Mouse (Mus musculus): ENCODE results near the gene Rbfox3. TPM values are rescaled to one million over a fixed set of nuclear protein-coding genes. Genes with fewer than 3 reads are reported as not detected.

The Rbfox3 gene
- polyA plus RNA-seq, 1 experiment from 2014 or later: 0.82 TPM

DNA sequence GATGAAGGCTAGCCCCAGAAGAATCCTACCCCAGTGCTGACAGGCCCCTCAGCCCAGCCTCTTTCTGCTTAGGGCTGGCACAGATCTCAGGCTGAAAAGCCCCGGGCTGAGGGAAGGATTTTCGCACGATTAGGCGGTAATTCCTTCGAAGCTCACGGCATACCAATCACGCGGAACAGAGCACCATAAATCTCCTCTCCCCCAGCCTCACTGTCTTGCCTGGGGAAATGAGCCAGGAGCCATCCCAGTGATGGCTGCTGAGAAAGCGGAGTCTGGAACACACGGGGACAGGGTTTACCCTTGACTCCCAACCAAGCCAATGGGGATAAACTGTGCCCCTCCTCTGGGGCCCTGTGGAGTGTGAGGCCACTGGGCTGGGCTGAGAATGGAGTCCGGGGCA, 386.3 kb downstream of the Rbfox3 start:
- H3K4me2 ChIP-seq (ENCODE audit: low read length): no peak overlapping the region
- TF ChIP-seq CTCF (IDR thresholded peaks at IDR 0.05; ENCODE audit: low read depth): no peak
- no peak for ATAC-seq (replicated peaks; ENCODE audit: low FRiP score, low read depth)
- no peak overlapping the region for H3K4me3 ChIP-seq (replicated peaks; ENCODE audit: low read depth, low read length)
- H3K36me3 ChIP-seq (ENCODE audit: insufficient read depth, low read length): no peaks in the 10 kb centered on the region
- H3K27ac ChIP-seq: no peak overlapping the region
- 11% methylated on average over 11 of the region's 11 CpGs for WGBS
- DNase-seq (ENCODE audit: low spot score): peak; percentile 53
- H3K27me3 ChIP-seq (ENCODE audit: insufficient read depth, low read length): no peaks in the 10 kb centered on the region
- 0 out of 2 replicates have a peak, but pooled peaks cover 7% of the 10 kb centered on the region for H3K4me1 ChIP-seq (replicated peaks; ENCODE audit: insufficient read depth, low read length)
- H3K9ac ChIP-seq (ENCODE audit: low read depth, low read length): no peak overlapping the region
- H3K9me3 ChIP-seq (replicated peaks; ENCODE audit: low read length): no peaks in the 10 kb centered on the region

- H3K27me3 ChIP-seq (ENCODE audit: insufficient read depth, low read length): no peaks in the 10 kb centered on the region
- DNase-seq (ENCODE audit: low spot score) (no peak), ATAC-seq (replicated peaks; ENCODE audit: low FRiP score, low read depth) (no peak)
- H3K9me3 ChIP-seq (replicated peaks; ENCODE audit: low read length): no peaks in the 10 kb centered on the region
- H3K9ac ChIP-seq (ENCODE audit: low read depth, low read length): no peak overlapping the region
- H3K4me2 ChIP-seq (ENCODE audit: low read length): no peak overlapping the region
- TF ChIP-seq CTCF (IDR thresholded peaks at IDR 0.05; ENCODE audit: low read depth): no peak
- no peak overlapping the region for H3K4me3 ChIP-seq (replicated peaks; ENCODE audit: low read depth, low read length)
- no peaks in the 10 kb centered on the region for H3K36me3 ChIP-seq (ENCODE audit: insufficient read depth, low read length)
- 77% methylated on average over 4 of the region's 4 CpGs for WGBS
- 0 out of 2 replicates have a peak, but pooled peaks cover 7% of the 10 kb centered on the region for H3K4me1 ChIP-seq (replicated peaks; ENCODE audit: insufficient read depth, low read length)
- H3K27ac ChIP-seq: no peak overlapping the region
These were observed 387.8 kb downstream of the Rbfox3 start for GRCm38 (mm10) chr11:118523496-118524145.

- no peak overlapping the region for H3K27ac ChIP-seq
- no peak overlapping the region for H3K4me2 ChIP-seq (ENCODE audit: low read length)
- 78% methylated on average over 2 of the region's 2 CpGs for WGBS
- H3K4me3 ChIP-seq (replicated peaks; ENCODE audit: low read depth, low read length): no peak overlapping the region
- no peak for DNase-seq (ENCODE audit: low spot score)
- ATAC-seq (replicated peaks; ENCODE audit: low FRiP score, low read depth): no peak
- no peaks in the 10 kb centered on the region for H3K27me3 ChIP-seq (ENCODE audit: insufficient read depth, low read length)
- no peak overlapping the region for H3K9ac ChIP-seq (ENCODE audit: low read depth, low read length)
- no peak for TF ChIP-seq CTCF (IDR thresholded peaks at IDR 0.05; ENCODE audit: low read depth)
- no peaks in the 10 kb centered on the region for H3K9me3 ChIP-seq (replicated peaks; ENCODE audit: low read length)
- 0 out of 2 replicates have a peak, but pooled peaks cover 7% of the 10 kb centered on the region for H3K4me1 ChIP-seq (replicated peaks; ENCODE audit: insufficient read depth, low read length)
- H3K36me3 ChIP-seq (ENCODE audit: insufficient read depth, low read length): no peaks in the 10 kb centered on the region
These were observed 390.5 kb downstream of the Rbfox3 start for GRCm38 (mm10) chr11:118520932-118521331.

DNA sequence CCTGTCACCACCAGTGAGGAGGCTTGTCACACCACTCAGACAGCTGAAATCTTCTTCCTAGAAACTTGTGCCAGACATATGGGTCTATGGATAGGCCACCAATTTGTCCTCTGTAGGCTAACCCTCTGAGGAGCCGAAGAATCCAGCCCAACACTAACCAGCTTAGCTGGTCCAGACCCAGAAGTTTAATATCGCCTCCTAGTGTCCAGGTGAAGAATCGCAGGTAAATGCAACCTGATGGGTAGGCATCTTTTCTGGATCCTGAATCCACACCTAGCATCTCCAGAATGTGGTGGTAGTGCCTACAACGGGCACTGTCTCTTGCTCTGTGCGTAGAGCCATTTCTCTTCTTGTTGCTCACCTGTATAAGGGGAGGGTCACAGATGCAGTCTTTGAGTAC, 391.1 kb downstream of the Rbfox3 start:
- no peaks in the 10 kb centered on the region for H3K36me3 ChIP-seq (ENCODE audit: insufficient read depth, low read length)
- no peak overlapping the region for H3K4me2 ChIP-seq (ENCODE audit: low read length)
- ATAC-seq (replicated peaks; ENCODE audit: low FRiP score, low read depth): no peak
- H3K27ac ChIP-seq: no peak overlapping the region
- H3K9ac ChIP-seq (ENCODE audit: low read depth, low read length): no peak overlapping the region
- H3K4me1 ChIP-seq (replicated peaks; ENCODE audit: insufficient read depth, low read length): 0 out of 2 replicates have a peak, but pooled peaks cover 7% of the 10 kb centered on the region
- H3K9me3 ChIP-seq (replicated peaks; ENCODE audit: low read length): no peaks in the 10 kb centered on the region
- WGBS: 62% methylated on average over 5 of the region's 5 CpGs
- peak; percentile 47; the same call in 1 of the 2 replicates for TF ChIP-seq CTCF (IDR thresholded peaks at IDR 0.05; ENCODE audit: low read depth)
- DNase-seq (ENCODE audit: low spot score): no peak
- no peak overlapping the region for H3K4me3 ChIP-seq (replicated peaks; ENCODE audit: low read depth, low read length)
- no peaks in the 10 kb centered on the region for H3K27me3 ChIP-seq (ENCODE audit: insufficient read depth, low read length)

DNA sequence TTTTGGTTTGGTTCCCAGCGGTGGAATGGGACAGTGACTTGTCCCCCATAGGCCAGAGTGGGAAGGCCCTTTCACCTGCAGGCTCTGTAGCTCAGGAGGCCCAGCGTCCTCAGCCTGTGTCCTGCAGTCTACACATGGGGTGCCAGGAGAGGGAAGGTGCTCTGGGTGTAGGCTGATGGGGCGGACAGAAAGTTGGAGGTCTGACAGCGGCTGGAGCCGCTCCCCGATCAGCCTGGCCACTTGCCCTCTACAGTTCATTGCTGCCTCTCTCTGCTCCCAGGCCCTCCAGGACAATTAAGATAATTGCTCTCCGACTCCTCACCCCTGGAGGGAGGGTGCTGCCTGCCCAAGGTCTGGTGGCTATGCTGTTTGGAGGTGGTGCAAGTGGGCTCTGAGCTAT, 392.7 kb downstream of the Rbfox3 start:
- TF ChIP-seq CTCF (IDR thresholded peaks at IDR 0.05; ENCODE audit: low read depth): no peak
- H3K27me3 ChIP-seq (ENCODE audit: insufficient read depth, low read length): no peaks in the 10 kb centered on the region
- no peak overlapping the region for H3K4me3 ChIP-seq (replicated peaks; ENCODE audit: low read depth, low read length)
- no peak overlapping the region for H3K9ac ChIP-seq (ENCODE audit: low read depth, low read length)
- WGBS: 34% methylated on average over 7 of the region's 7 CpGs
- ATAC-seq (replicated peaks; ENCODE audit: low FRiP score, low read depth) (no peak), DNase-seq (ENCODE audit: low spot score) (no peak)
- H3K27ac ChIP-seq: no peak overlapping the region
- H3K36me3 ChIP-seq (ENCODE audit: insufficient read depth, low read length): no peaks in the 10 kb centered on the region
- H3K4me2 ChIP-seq (ENCODE audit: low read length): no peak overlapping the region
- no peaks in the 10 kb centered on the region for H3K9me3 ChIP-seq (replicated peaks; ENCODE audit: low read length)
- no peaks in the 10 kb centered on the region for H3K4me1 ChIP-seq (replicated peaks; ENCODE audit: insufficient read depth, low read length)

GRCm38 (mm10) chr11:118517924-118518323, 393.5 kb downstream of the Rbfox3 start:
- 81% methylated on average over 7 of the region's 7 CpGs for WGBS
- no peak for TF ChIP-seq CTCF (IDR thresholded peaks at IDR 0.05; ENCODE audit: low read depth)
- Histone ChIP-seq H3K9me3 (replicated peaks; ENCODE audit: low read length) (no peaks in the 10 kb centered on the region), H3K4me1 (replicated peaks; ENCODE audit: insufficient read depth, low read length) (no peaks in the 10 kb centered on the region), H3K4me2 (ENCODE audit: low read length) (no peak overlapping the region), H3K27me3 (ENCODE audit: insufficient read depth, low read length) (no peaks in the 10 kb centered on the region), H3K4me3 (replicated peaks; ENCODE audit: low read depth, low read length) (no peak overlapping the region), H3K9ac (ENCODE audit: low read depth, low read length) (no peak overlapping the region), H3K36me3 (ENCODE audit: insufficient read depth, low read length) (no peaks in the 10 kb centered on the region), H3K27ac (no peak overlapping the region)
- no peak for DNase-seq (ENCODE audit: low spot score)
- no peak for ATAC-seq (replicated peaks; ENCODE audit: low FRiP score, low read depth)

Measured in kidney, postnatal 0 days (tissue).